Mouse (Mus musculus): ENCODE measurements at regions not wholly inside any gene's neighbourhood (a gene's known extent, or its start where the extent isn't known, plus 50 kb on each side); places are given as distances from the start of the nearest gene placed in this dataset.
A peak's percentile ranks its signal among the peaks of the same experiment; 100 is the strongest.

DNA sequence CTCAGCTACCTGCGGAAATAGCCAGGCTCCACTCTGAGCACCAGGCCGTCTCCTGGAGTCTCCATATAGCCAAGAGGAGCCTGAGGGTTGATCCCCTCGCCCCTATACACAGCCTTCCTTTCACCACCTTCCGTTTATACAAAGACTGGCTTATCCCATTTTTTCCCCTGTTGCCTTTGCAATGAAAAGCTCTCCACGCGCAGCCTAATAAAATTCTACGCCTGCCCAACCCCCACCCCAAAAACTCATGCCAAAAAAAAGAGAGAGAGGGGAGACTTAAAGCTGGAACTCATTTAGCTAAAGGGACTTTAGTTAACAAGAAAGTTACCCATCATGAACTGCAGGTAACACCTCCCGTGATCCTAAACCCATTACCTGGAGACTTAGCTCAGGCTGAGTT, 762.5 kb downstream of the Kcnj2 start:
- 39% methylated on average over 8 of the region's 8 CpGs for WGBS
- Histone ChIP-seq H3K27me3 (no peaks in the 10 kb centered on the region), H3K4me3 (replicated peaks) (no peak overlapping the region), H3K27ac (no peak overlapping the region), H3K4me1 (replicated peaks) (no peaks in the 10 kb centered on the region; the same call in 1 of the 2 replicates), H3K9me3 (no peaks in the 10 kb centered on the region), H3K4me2 (replicated peaks) (no peak overlapping the region), H3K9ac (replicated peaks) (no peak overlapping the region), H3K36me3 (no peaks in the 10 kb centered on the region)
- no peak for ATAC-seq

DNA sequence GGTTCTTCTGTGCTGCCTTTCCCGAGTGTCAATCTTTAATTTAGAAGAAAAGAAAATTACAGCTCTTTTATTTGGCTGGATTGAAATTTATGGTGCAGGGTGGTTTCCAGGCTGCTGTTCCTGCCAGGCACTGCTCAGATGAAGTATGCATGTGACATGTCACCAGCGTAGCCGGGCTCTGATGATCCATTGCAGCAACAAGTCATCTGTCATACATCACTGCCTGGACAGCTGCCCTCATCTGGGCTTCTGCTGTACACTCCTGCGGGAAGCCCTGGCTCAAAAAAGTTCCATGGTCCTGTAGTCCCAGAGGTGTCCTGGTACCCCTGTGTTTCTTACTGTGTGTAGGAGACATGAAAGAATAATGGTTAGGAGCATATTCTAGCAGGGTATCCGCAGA, 773.0 kb downstream of the Kcnj2 start:
- H3K9me3 ChIP-seq, result no peaks in the 10 kb centered on the region
- peaks cover 47% of the 10 kb centered on the region for H3K27me3 ChIP-seq
- no peak overlapping the region for H3K4me3 ChIP-seq (replicated peaks)
- H3K36me3 ChIP-seq, result no peaks in the 10 kb centered on the region
- no peak for ATAC-seq
- no peak overlapping the region for H3K9ac ChIP-seq (replicated peaks)
- H3K27ac ChIP-seq, result no peak overlapping the region
- 85% methylated on average over 5 of the region's 5 CpGs for WGBS
- H3K4me1 ChIP-seq (replicated peaks), result peaks cover 11% of the 10 kb centered on the region
- no peak overlapping the region for H3K4me2 ChIP-seq (replicated peaks)

DNA sequence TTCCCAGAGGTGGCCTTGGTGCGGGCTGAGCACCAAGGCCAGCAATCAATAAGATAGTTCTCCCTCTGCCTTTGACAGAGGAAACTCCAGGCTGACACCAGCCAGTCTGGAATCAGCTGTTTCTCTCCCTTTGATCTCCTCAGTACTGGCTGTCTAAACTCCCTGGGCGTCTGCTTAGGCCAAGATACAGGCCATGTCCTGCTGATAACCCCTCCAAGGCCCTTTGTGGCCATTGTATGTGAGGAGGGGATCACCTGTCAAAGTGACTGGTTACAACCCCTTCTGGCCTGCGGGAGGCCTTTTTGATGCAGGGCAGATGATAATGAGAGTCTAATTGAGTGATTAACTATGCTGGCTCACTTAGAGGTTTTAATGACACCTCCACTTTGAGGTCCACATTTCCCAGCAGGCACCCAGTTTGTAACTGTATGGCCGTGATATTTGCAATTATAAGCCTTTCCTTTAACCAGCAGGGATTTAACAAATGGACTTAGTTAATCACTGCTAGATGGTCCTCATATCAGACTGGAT, 777.8 kb downstream of the Kcnj2 start:
- peak overlapping the region; percentile 52 for H3K27ac ChIP-seq
- H3K9ac ChIP-seq (replicated peaks), result no peak overlapping the region
- H3K4me1 ChIP-seq (replicated peaks), result peaks cover 24% of the 10 kb centered on the region
- H3K9me3 ChIP-seq, result no peaks in the 10 kb centered on the region
- no peaks in the 10 kb centered on the region for H3K36me3 ChIP-seq
- ATAC-seq, result peak; percentile 88
- H3K27me3 ChIP-seq, result peaks cover 39% of the 10 kb centered on the region
- WGBS, result 7% methylated on average over 4 of the region's 4 CpGs
- no peak overlapping the region for H3K4me3 ChIP-seq (replicated peaks)
- no peak overlapping the region for H3K4me2 ChIP-seq (replicated peaks)

DNA sequence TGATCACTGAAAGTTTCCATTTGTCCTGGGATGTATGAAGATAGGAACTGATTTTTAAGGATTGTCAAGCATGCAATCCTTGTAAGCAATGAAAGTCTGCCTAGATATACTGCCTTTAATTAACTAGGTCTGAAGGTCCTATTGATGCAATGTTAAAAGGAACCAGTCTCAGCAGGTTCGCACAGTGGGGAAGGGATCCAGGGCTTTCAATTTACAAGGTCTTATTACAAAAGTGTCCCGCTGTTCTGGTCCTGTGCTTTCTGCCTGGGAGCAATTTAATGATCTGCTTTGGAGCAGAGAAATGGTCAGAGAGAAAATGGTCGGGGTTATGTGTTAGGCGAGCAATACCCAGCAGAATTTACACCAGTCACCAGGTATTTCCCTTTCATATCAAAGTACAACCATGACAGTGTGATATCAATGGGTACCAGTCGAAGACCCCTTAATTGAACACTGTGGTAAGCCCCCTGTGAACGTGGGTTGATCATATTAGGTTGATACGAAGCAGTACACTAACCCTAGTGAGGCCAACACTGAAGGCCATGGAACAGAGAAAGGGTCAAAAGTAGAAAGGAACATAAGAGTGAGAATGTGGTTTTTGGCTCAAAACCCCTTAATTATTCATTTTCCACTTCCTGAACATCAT, 778.5 kb downstream of the Kcnj2 start:
- H3K9me3 ChIP-seq, result no peaks in the 10 kb centered on the region
- ATAC-seq, result peak; percentile 86
- H3K4me2 ChIP-seq (replicated peaks), result no peak overlapping the region
- WGBS, result 11% methylated on average over 7 of the region's 7 CpGs
- H3K9ac ChIP-seq (replicated peaks), result no peak overlapping the region
- H3K4me3 ChIP-seq (replicated peaks), result no peak overlapping the region
- H3K4me1 ChIP-seq (replicated peaks), result peaks cover 24% of the 10 kb centered on the region
- H3K27ac ChIP-seq, result peak overlapping the region; percentile 30; the same call in 1 of the 2 replicates
- H3K27me3 ChIP-seq, result peaks cover 32% of the 10 kb centered on the region
- no peaks in the 10 kb centered on the region for H3K36me3 ChIP-seq

DNA sequence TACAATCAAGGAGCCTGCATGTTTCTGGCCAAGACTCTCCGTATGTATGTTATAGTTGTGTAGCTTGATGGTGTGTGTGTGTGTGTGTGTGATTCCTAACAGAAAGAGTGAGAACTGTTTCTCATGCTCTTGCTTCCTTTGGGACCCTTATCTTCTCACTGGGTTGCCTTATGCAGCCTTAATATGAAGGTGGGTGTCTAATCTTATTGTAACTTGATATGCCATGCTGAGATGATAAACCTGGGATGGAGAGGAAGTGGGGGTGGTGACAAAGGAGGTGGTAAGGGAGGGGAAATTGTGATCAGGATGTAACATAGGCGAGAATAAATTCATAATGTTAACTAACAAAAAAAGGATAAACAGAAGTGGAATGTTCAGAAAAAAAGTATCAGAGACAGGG, 791.3 kb downstream of the Kcnj2 start:
- ATAC-seq, result no peak
- H3K27ac ChIP-seq, result no peak overlapping the region
- 77% methylated on average over 2 of the region's 2 CpGs for WGBS

DNA sequence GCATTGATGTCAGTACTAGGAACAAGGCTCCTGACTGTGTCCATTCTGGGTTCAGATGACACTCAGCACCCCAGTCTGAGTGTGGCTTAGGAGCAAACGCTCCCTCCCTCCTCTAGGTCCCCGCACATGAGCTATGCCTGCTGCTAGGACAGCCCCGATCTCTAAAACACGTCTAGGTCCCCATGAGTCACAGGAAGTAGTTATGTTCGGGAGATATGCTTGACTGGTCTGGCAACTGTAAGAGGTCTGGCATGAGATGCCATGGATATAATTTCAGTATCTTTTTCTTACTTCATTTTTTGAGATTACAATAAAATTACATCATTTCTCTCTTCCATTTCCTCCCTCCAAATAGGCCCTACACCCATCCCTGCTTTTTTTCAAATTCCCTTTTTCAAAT, 792.1 kb downstream of the Kcnj2 start:
- Histone ChIP-seq H3K4me3 (replicated peaks) (no peak overlapping the region), H3K9me3 (no peaks in the 10 kb centered on the region), H3K27ac (no peak overlapping the region), H3K4me2 (replicated peaks) (no peak overlapping the region), H3K27me3 (0 out of 2 replicates have a peak, but pooled peaks cover 2% of the 10 kb centered on the region), H3K9ac (replicated peaks) (no peak overlapping the region), H3K36me3 (no peaks in the 10 kb centered on the region), H3K4me1 (replicated peaks) (no peaks in the 10 kb centered on the region)
- no peak for ATAC-seq
- WGBS, result 87% methylated on average over 5 of the region's 5 CpGs

More for the DNA sequence above, 791.3 kb downstream of the Kcnj2 start:
- Histone ChIP-seq H3K4me3 (replicated peaks) (no peak overlapping the region), H3K27me3 (0 out of 2 replicates have a peak, but pooled peaks cover 2% of the 10 kb centered on the region), H3K4me2 (replicated peaks) (no peak overlapping the region), H3K9ac (replicated peaks) (no peak overlapping the region), H3K36me3 (no peaks in the 10 kb centered on the region), H3K9me3 (no peaks in the 10 kb centered on the region), H3K4me1 (replicated peaks) (no peaks in the 10 kb centered on the region)

DNA sequence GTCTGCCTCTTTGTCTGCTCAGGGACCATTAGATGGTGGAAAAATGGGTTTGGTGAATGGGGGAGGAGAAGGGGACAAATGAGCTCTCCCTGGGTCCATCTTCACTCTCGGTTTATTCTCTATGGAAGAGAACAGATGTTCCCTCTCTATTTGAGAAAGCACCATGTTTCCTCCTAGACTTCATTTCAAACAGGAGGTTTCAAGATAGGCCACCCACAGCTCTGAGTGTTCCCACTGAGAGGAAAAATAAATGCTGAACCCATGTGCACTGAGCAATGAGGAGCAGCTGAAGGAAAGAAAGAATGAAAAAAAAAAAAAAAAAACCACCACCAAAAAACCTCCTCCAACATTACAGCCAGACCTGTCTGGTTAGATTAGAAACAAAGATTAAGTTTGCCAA, 799.2 kb downstream of the Kcnj2 start:
- Histone ChIP-seq H3K4me2 (replicated peaks) (no peak overlapping the region), H3K27ac (no peak overlapping the region), H3K36me3 (no peaks in the 10 kb centered on the region), H3K9me3 (no peaks in the 10 kb centered on the region), H3K4me3 (replicated peaks) (no peak overlapping the region), H3K9ac (replicated peaks) (no peak overlapping the region), H3K4me1 (replicated peaks) (no peaks in the 10 kb centered on the region), H3K27me3 (0 out of 2 replicates have a peak, but pooled peaks cover under 1% of the 10 kb centered on the region)
- 58% methylated on average over 1 of the region's 1 CpGs for WGBS
- ATAC-seq, result no peak

DNA sequence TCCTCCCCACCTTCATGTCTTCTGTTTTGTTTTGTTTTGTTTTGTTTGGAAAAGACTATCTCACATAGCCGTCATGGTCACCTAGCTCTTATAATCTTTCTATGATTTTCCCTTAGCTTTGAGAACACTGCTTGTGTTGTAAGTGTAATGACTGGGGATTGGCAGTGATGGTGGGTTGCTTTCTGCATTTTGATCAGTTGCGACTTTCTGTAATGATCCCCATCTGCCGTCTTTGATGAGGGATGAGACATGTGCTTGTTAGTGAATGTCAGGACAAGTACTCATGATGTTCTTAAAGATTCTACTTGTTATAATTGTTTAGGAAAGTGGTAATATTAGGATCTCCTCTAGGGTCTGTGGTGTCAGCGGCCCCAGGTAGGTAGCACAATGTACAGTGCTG, 809.4 kb downstream of the Kcnj2 start:
- Histone ChIP-seq H3K9ac (replicated peaks) (no peak overlapping the region), H3K9me3 (no peaks in the 10 kb centered on the region), H3K36me3 (no peaks in the 10 kb centered on the region), H3K4me3 (replicated peaks) (no peak overlapping the region), H3K4me1 (replicated peaks) (no peaks in the 10 kb centered on the region), H3K27me3 (no peaks in the 10 kb centered on the region), H3K27ac (no peak overlapping the region), H3K4me2 (replicated peaks) (no peak overlapping the region)
- 89% methylated on average over 4 of the region's 4 CpGs for WGBS
- no peak for ATAC-seq

DNA sequence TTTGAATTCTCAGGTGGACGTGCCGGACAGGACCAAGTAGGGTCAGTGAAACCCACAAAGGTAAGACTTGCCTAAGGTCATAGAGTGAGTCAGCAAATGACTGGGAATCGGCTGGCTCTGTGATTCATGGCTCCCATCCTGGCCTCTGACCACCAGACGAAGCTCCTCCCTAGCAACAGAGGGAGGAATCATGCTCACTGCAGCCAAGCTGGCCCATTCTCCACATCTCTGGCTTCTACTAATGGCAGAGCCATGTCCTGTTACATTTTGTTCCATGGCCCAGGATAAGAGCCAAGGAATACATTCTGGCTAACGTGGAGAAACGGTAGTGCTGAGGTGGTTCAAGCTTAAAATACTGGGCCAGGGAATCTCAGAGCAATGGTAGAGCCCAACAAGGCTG, 814.2 kb downstream of the Kcnj2 start:
- ATAC-seq, result no peak

DNA sequence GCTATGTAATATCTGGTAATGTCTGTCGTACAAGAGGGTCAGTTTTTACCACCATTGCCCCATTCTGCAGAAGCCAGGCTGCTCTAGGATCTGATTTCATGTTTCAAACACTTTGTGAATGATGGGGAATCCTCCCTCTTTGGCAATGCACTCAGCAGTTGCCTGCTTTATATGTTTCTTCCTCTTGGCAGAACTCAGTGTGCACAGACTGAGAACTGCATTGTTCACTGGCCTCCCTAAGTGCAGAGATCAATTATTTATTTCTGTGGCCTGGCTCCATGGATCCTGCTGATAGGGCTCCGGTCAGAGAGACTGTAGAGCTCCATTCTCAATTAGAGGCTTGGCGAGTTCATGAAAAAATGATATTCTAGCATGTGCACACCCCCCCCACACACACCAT, 824.1 kb downstream of the Kcnj2 start:
- Histone ChIP-seq H3K27me3 (peaks cover 40% of the 10 kb centered on the region), H3K4me2 (replicated peaks) (no peak overlapping the region), H3K4me3 (replicated peaks) (no peak overlapping the region), H3K4me1 (replicated peaks) (peaks cover 18% of the 10 kb centered on the region), H3K9ac (replicated peaks) (no peak overlapping the region), H3K9me3 (no peaks in the 10 kb centered on the region), H3K36me3 (no peaks in the 10 kb centered on the region), H3K27ac (no peak overlapping the region)
- 67% methylated on average over 3 of the region's 3 CpGs for WGBS
- ATAC-seq, result no peak

More for the DNA sequence above, 814.2 kb downstream of the Kcnj2 start:
- H3K9me3 ChIP-seq, result no peaks in the 10 kb centered on the region
- H3K27ac ChIP-seq, result no peak overlapping the region
- no peaks in the 10 kb centered on the region for H3K4me1 ChIP-seq (replicated peaks)
- H3K9ac ChIP-seq (replicated peaks), result no peak overlapping the region
- H3K36me3 ChIP-seq, result no peaks in the 10 kb centered on the region
- H3K4me2 ChIP-seq (replicated peaks), result no peak overlapping the region
- no peak overlapping the region for H3K4me3 ChIP-seq (replicated peaks)
- WGBS, result 93% methylated on average over 6 of the region's 6 CpGs
- 0 out of 2 replicates have a peak, but pooled peaks cover 2% of the 10 kb centered on the region for H3K27me3 ChIP-seq

DNA sequence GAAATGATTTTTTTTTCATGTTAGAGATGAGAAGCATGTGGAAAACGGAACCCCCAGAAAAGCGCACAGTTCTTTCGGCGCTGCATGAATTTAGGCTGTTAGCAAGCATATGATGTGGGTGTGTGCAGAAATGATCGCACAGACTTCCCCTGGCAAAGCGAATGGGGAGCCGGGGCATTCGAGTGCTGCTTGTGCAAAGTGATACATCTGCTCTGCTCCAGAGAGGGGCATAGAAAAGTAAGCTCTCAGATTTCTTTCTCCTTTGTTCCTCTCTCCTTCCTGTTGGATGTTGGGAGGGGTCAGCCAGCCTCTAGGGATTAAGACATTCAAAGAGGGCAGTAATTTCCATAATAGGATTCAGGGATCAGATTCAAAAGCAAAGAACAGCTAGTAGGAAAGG, 827.9 kb downstream of the Kcnj2 start:
- Histone ChIP-seq H3K9me3 (no peaks in the 10 kb centered on the region), H3K27me3 (peaks cover 47% of the 10 kb centered on the region), H3K4me3 (replicated peaks) (no peak overlapping the region), H3K36me3 (no peaks in the 10 kb centered on the region), H3K9ac (replicated peaks) (no peak overlapping the region), H3K27ac (peak overlapping the region; percentile 59), H3K4me2 (replicated peaks) (peak overlapping the region; percentile 39), H3K4me1 (replicated peaks) (peaks cover 28% of the 10 kb centered on the region)
- 5% methylated on average over 8 of the region's 8 CpGs for WGBS
- ATAC-seq, result peak; percentile 84

DNA sequence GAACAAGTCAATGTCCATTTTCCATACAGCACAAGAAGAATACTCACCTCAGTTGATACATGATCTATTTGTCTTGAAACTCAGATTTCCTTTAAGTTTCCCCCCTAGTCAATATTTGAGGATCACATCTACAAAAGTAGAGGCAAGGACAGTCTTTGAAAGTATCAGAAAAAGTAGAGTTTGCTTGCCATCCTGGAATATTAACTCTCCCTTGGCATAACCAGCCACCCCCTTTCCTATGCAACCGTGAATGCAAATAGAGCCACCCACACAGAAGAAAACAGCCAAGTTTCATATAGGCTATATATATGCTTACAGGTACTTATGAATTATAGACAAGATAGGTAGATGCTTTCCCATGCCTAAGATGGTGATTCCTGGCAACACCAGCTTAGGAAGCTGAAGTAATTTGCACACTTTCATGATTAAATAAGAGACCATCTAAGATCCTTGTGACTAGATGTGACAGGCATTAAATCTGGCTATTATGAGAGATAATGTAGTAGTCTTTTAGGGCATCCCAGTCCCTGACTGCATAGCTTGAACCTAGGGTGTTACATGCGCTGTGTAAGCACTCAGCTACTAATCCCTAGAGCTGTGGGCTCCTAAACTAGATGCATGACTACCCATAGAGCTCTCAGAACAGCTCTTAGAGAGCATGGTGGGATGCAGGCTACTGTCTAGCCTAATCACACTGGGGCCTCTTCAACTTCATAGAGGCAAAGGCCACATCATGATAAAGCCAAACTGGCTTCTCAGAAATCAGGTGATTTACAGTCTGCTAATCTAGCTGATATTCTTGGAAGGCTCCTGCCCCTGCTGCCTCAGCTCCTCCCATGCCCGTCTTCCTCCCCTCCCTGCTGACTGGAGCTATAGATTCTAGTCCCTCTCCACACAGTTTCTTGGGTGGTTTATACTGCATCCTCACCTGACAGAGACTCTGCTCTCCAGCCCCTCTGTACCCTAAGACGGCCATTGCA, 829.5 kb downstream of the Kcnj2 start:
- ATAC-seq, result no peak
- WGBS, result 55% methylated on average over 4 of the region's 4 CpGs
- Histone ChIP-seq H3K27me3 (peaks cover 60% of the 10 kb centered on the region), H3K4me1 (replicated peaks) (peaks cover 28% of the 10 kb centered on the region), H3K4me2 (replicated peaks) (no peak overlapping the region), H3K36me3 (no peaks in the 10 kb centered on the region), H3K27ac (no peak overlapping the region), H3K9me3 (no peaks in the 10 kb centered on the region), H3K4me3 (replicated peaks) (no peak overlapping the region), H3K9ac (replicated peaks) (no peak overlapping the region)

Data from midbrain, embryonic 13.5 days (tissue).